Mouse (Mus musculus): ENCODE measurements around the gene Olfr170.
"Not testable (repeated sequence)": the region's sequence is repeated elsewhere in the genome, so short reads cannot be mapped to it uniquely, and the experiment has no call there.

The Olfr170 gene

GRCm38 (mm10) chr16:19611782-19612181 lies at the start of gene Olfr170:
Gene Olfr170, minus strand, starts transcription at chr16:19611882.
- DNase-seq: not testable (repeated sequence)

GRCm38 (mm10) chr16:19629816-19630215 lies 18.1 kb upstream of the Olfr170 start, which contains the start of gene Olfr171:
Gene Olfr171, minus strand, starts transcription at chr16:19629916.
- DNase-seq: no peak

GRCm38 (mm10) chr16:19603166-19603565 lies 8.5 kb downstream of the Olfr170 start:
- DNase-seq: no peak

GRCm38 (mm10) chr16:19571709-19572108 lies 40.0 kb downstream of the Olfr170 start, which contains the start of gene Olfr169:
Gene Olfr169, minus strand, starts transcription at chr16:19571809.
- DNase-seq: not testable (repeated sequence)
